Mouse (Mus musculus): ENCODE data around the gene Gemin4. TPM values are rescaled to one million over a fixed set of nuclear protein-coding genes. Genes with fewer than 3 reads are reported as not detected.

Gene Gemin4
- total and polyA plus RNA-seq, 3 experiments: 41.3 to 51.6 (median 46.5) TPM

DNA sequence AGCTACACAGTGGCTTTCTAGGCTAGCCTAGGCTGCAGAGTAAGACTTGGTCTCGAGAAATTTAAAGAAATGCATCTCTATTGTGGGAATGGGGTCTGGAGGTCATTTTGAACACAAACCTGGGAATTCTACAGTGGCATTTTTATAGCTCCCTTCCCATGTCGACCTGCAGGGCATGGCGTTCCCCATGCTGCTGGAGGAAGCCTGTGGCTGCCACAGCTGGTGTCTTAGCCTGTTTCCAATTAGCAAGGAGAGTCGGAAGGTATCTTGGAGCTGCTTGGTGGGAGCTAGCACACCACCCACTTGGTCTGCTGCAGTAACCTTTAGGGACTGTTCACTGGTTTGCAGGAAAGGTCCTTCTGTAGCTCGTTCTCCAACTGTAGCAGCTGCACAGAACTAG is 38.7 kb upstream of the Gemin4 start:
- H3K4me2 ChIP-seq (ENCODE audit: insufficient read depth, low read depth, poor library complexity, severe bottlenecking): no peak overlapping the region
- no peaks in the 10 kb centered on the region for H3K27me3 ChIP-seq (replicated peaks)
- in situ Hi-C loops (cut with MboI; ENCODE audit: low pct_ligation_motif_present, low pct_unique_long_range_greater_than_20kb, low sequenced_read_pairs): loop anchor here (10.0 kb wide), 1 partner anchor 249 kb away; no protein-coding TSS in a partner anchor

DNA sequence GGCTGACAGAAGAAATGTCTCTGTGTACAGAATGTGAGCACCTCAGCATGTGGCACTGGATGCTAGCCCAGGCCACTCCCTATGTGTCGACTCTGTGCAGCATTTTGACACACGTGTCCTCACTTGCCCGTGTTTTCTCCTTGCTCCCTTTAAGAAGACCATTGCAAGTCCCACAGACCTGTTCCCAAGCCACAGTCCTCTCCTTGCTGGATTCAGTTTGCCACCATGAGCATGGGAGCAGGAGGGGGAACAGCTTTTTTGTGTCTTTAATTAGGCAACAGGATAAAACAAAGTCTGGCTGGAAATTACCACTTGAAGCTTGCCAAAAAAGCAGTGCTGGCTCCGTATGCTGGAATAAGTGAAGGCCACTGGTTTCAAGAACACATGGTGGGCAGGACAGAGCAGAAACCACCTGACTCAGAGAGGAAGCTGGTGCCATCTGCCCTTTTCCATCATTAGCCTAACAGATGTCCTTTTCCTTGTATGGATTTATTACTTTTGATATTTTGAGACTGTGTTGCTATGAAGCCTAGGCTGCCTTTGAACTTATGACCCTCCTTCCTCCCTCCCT is 38.1 kb upstream of the Gemin4 start:
- Histone ChIP-seq H3K27me3 (replicated peaks) (no peaks in the 10 kb centered on the region), H3K4me2 (ENCODE audit: insufficient read depth, low read depth, poor library complexity, severe bottlenecking) (no peak overlapping the region), H3K27ac (ENCODE audit: insufficient read depth, low read depth) (no peak overlapping the region), H3K4me3 (replicated peaks in 1 of 3; ENCODE audit: low read depth in 2 of 3, low read length in 2 of 3, poor library complexity in 1 of 3) (no peak overlapping the region), H3K79me2 (replicated peaks; ENCODE audit: control insufficient read depth, extremely low read depth, insufficient read depth, poor library complexity, severe bottlenecking) (no peaks in the 10 kb centered on the region), H3K36me3 (replicated peaks in 1 of 2; ENCODE audit: control insufficient read depth in 1 of 2, insufficient read depth in 1 of 2, low read length in 1 of 2) (peaks cover 7 to 62% of the 10 kb centered on the region in 2 experiments), H3K9me3 (replicated peaks; ENCODE audit: low read length) (no peaks in the 10 kb centered on the region), H3K9ac (ENCODE audit: insufficient read depth, low read depth) (no peak overlapping the region), H3K4me1 (ENCODE audit: control insufficient read depth in 1 of 2, insufficient read depth in 2 of 2) (peaks cover 0 to 15% of the 10 kb centered on the region in 2 experiments; a peak in 2 of 4 replicates)
- in situ Hi-C loops (cut with MboI; ENCODE audit: low pct_ligation_motif_present, low pct_unique_long_range_greater_than_20kb, low sequenced_read_pairs) (loop anchor here (10.0 kb wide), 1 partner anchor 249 kb away; no protein-coding TSS in a partner anchor), dilution Hi-C loops (cut with MboI; ENCODE audit: extremely low pct_ligation_motif_present, extremely low pct_unique_long_range_greater_than_20kb, low sequenced_read_pairs) (no loop called here)
- TF ChIP-seq MAZ (IDR thresholded peaks at IDR 0.05; ENCODE audit: low read depth, low read length) (no peak), CHD2 (IDR thresholded peaks at IDR 0.05; ENCODE audit: low read length) (no peak)
- DNase-seq (ENCODE audit: extremely low read depth): no peak

More for the DNA sequence above, 38.7 kb upstream of the Gemin4 start:
- H3K4me1 ChIP-seq (ENCODE audit: control insufficient read depth in 1 of 2, insufficient read depth in 2 of 2): peaks cover 0 to 20% of the 10 kb centered on the region in 2 experiments; a peak in 2 of 4 replicates
- no peaks in the 10 kb centered on the region for H3K9me3 ChIP-seq (replicated peaks; ENCODE audit: low read length)
- H3K36me3 ChIP-seq (replicated peaks in 1 of 2; ENCODE audit: control insufficient read depth in 1 of 2, insufficient read depth in 1 of 2, low read length in 1 of 2): peaks cover 3 to 62% of the 10 kb centered on the region in 2 experiments
- TF ChIP-seq RAD21 (IDR thresholded peaks at IDR 0.05; ENCODE audit: low read depth, low read length) (no peak), USF2 (conservative IDR thresholded peaks at IDR 0.05; ENCODE audit: low read depth, low read length) (no peak), ZC3H11A (IDR thresholded peaks at IDR 0.05; ENCODE audit: low read depth, low read length) (no peak), UBTF (IDR thresholded peaks at IDR 0.05; ENCODE audit: low read depth, low read length) (no peak), POLR2AphosphoS2 (IDR thresholded peaks at IDR 0.05; ENCODE audit: low read depth, low read length) (no peak), USF1 (IDR thresholded peaks at IDR 0.05; ENCODE audit: low read depth, low read length) (no peak), ELF1 (IDR thresholded peaks at IDR 0.05; ENCODE audit: low read depth, low read length) (no peak), CHD2 (IDR thresholded peaks at IDR 0.05; ENCODE audit: low read length) (no peak), RCOR1 (conservative IDR thresholded peaks at IDR 0.05; ENCODE audit: low read depth, low read length) (no peak), MEF2A (IDR thresholded peaks at IDR 0.05; ENCODE audit: borderline replicate concordance, low read depth, low read length) (no peak), KAT2A (IDR thresholded peaks at IDR 0.05; ENCODE audit: insufficient replicate concordance, low read length) (no peak), BHLHE40 (IDR thresholded peaks at IDR 0.05; ENCODE audit: low read depth, low read length) (no peak), JUN (IDR thresholded peaks at IDR 0.05; ENCODE audit: insufficient read depth, low read depth, low read length) (no peak), NELFE (IDR thresholded peaks at IDR 0.05; ENCODE audit: low read depth, low read length) (no peak), MYC (IDR thresholded peaks at IDR 0.05; ENCODE audit: low read depth, low read length) (no peak), CHD1 (IDR thresholded peaks at IDR 0.05; ENCODE audit: low read depth, low read length) (no peak), POLR2A (IDR thresholded peaks at IDR 0.05; ENCODE audit: low read depth, low read length) (no peak), MAFK (IDR thresholded peaks at IDR 0.05; ENCODE audit: insufficient replicate concordance, low read length) (no peak), SIN3A (IDR thresholded peaks at IDR 0.05; ENCODE audit: low read length) (no peak), ETS1 (conservative IDR thresholded peaks at IDR 0.05; ENCODE audit: low read depth, low read length) (no peak)
- no peaks in the 10 kb centered on the region for H3K79me2 ChIP-seq (replicated peaks; ENCODE audit: control insufficient read depth, extremely low read depth, insufficient read depth, poor library complexity, severe bottlenecking)
- H3K9ac ChIP-seq (ENCODE audit: insufficient read depth, low read depth): no peak overlapping the region
- no peak overlapping the region for H3K27ac ChIP-seq (ENCODE audit: insufficient read depth, low read depth)
- no peak overlapping the region for H3K4me3 ChIP-seq (replicated peaks in 1 of 3; ENCODE audit: low read depth in 2 of 3, low read length in 2 of 3, poor library complexity in 1 of 3)
- no peak for DNase-seq (ENCODE audit: extremely low read depth)
- dilution Hi-C loops (cut with MboI; ENCODE audit: extremely low pct_ligation_motif_present, extremely low pct_unique_long_range_greater_than_20kb, low sequenced_read_pairs): no loop called here

Measured in CH12.LX (cell line).